Mouse (Mus musculus): Measurements from ENCODE around the gene Tmem52. TPM values are rescaled to one million over a fixed set of nuclear protein-coding genes. Genes with fewer than 3 reads are reported as not detected.

The Tmem52 gene
- polyA plus RNA-seq, 1 experiment from 2014 or later, result not detected

Other genes with a start within 250 kb of the Tmem52 start
- gene Ski, start 246.5 kb upstream of the Tmem52 start, polyA plus RNA-seq (2015; fragmentation: Nextera tagmentation; extraction: Ambion mirVana), result 9.3 and 9.9 TPM in 2 replicates
- 91.2 and 92.7 TPM in 2 replicates for gene Faap20, start 219.3 kb upstream of the Tmem52 start, polyA plus RNA-seq (2015; fragmentation: Nextera tagmentation; extraction: Ambion mirVana)
- 56.7 and 59.5 TPM in 2 replicates for gene Prkcz, start 107.8 kb upstream of the Tmem52 start, polyA plus RNA-seq (2015; fragmentation: Nextera tagmentation; extraction: Ambion mirVana)
- gene Gabrd, start 71.0 kb upstream of the Tmem52 start, polyA plus RNA-seq (2015; fragmentation: Nextera tagmentation; extraction: Ambion mirVana), result 0.11 TPM in 1 of 2 replicates, not detected in the other
- 3.8 and 4.2 TPM in 2 replicates for gene Cfap74, start 59.9 kb upstream of the Tmem52 start, polyA plus RNA-seq (2015; fragmentation: Nextera tagmentation; extraction: Ambion mirVana)
- gene Gnb1, start 22.2 kb downstream of the Tmem52 start, polyA plus RNA-seq (2015; fragmentation: Nextera tagmentation; extraction: Ambion mirVana), result 1,008 and 1,072 TPM in 2 replicates
- 78.0 and 85.5 TPM in 2 replicates for gene Nadk, start 93.3 kb downstream of the Tmem52 start, polyA plus RNA-seq (2015; fragmentation: Nextera tagmentation; extraction: Ambion mirVana)
- 15.9 and 16.5 TPM in 2 replicates for gene Slc35e2, start 132.3 kb downstream of the Tmem52 start, polyA plus RNA-seq (2015; fragmentation: Nextera tagmentation; extraction: Ambion mirVana)
- 65.1 and 66.8 TPM in 2 replicates for gene Cdk11b, start 155.7 kb downstream of the Tmem52 start, polyA plus RNA-seq (2015; fragmentation: Nextera tagmentation; extraction: Ambion mirVana)
- gene Gm10563, start 176.3 kb downstream of the Tmem52 start, polyA plus RNA-seq (2015; fragmentation: Nextera tagmentation; extraction: Ambion mirVana), result not detected in 2 replicates
- 3.6 and 3.8 TPM in 2 replicates for gene Mmp23, start 184.3 kb downstream of the Tmem52 start, polyA plus RNA-seq (2015; fragmentation: Nextera tagmentation; extraction: Ambion mirVana)
- gene Mib2, start 200.1 kb downstream of the Tmem52 start, polyA plus RNA-seq (2015; fragmentation: Nextera tagmentation; extraction: Ambion mirVana), result 32.6 and 41.9 TPM in 2 replicates
- gene Fndc10, start 225.2 kb downstream of the Tmem52 start, polyA plus RNA-seq (2015; fragmentation: Nextera tagmentation; extraction: Ambion mirVana), result 5.0 and 6.4 TPM in 2 replicates
- gene Ssu72, start 235.7 kb downstream of the Tmem52 start, polyA plus RNA-seq (2015; fragmentation: Nextera tagmentation; extraction: Ambion mirVana), result 155 and 159 TPM in 2 replicates

Measured in midbrain, embryonic 13.5 days (tissue).